Mouse (Mus musculus): ENCODE measurements at regions not wholly inside any gene's neighbourhood (a gene's known extent, or its start where the extent isn't known, plus 50 kb on each side); places are given as distances from the start of the nearest gene placed in this dataset.
A peak's percentile ranks its signal among the peaks of the same experiment; 100 is the strongest.

DNA sequence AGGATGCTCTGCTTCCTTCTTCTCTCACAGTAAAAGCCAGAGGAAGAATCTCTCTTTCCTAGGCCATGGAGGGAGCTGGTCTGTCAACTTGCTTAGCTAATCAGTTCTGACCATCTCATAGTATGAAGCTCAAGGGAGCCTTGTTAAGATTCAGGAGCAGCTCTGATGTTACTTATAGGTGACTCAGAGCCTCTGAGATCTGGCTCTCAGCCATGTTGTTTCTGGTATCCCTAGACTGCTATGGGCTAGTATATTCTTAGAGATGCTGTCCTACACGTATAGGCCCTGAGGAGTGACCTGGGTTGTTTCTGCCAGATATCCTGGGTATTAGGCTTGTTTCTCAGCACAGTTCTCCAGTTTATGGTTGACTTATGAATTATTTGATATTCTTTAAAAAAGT is 160.9 kb downstream of the 4930564D02Rik start:
- DNase-seq (ENCODE audit: low read depth): no peak

DNA sequence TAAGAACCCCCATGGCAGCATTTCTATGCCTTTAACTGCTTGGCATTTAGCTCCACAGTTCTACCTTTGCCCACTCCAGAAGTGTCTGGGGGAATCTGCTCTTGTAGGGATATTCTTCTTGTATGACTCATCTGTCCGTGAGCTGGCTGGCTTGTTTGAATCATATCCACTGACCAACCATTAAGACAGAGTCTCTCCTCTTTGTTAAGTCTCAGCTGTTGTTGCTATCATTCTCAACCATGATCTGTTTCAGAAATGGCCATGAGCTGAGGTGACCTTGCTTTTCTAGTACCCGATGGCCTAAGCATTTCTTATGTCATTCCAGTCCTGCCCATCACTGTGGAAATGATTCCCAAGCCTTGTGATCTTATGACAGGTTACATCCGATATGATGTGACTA is 161.8 kb downstream of the 4930564D02Rik start:
- no peak for DNase-seq (ENCODE audit: low read depth)

- DNase-seq (ENCODE audit: low read depth): no peak
Observed at GRCm38 (mm10) chr3:105241048-105241447, 174.4 kb downstream of the 4930564D02Rik start.

GRCm38 (mm10) chr3:105257096-105257495 is 190.5 kb downstream of the 4930564D02Rik start:
- no peak for DNase-seq (ENCODE audit: low read depth)

GRCm38 (mm10) chr3:105275241-105275640 is 176.9 kb upstream of the Kcnd3 start:
- peak; percentile 37 for DNase-seq (ENCODE audit: low read depth)

DNA sequence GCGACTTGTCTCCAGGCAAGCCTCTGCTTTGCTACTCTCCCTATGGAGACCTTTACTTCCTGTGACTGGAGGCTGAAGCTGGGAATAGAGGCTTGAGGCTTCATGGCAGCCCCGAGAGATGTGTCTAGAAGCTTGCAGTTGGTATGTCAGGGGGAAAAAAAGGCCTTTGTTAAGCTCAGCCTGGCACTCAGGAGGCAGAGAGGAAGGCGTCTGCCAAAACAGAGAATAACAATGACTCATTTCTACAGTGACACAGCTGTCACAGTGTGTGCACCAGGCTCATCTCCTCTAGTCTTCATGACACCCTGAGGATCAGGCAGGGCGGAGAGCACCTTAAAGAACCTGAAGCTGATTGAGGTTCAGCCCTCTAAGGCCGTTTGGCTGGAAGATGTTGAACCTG is 171.2 kb upstream of the Kcnd3 start:
- no peak for DNase-seq (ENCODE audit: low read depth)

DNA sequence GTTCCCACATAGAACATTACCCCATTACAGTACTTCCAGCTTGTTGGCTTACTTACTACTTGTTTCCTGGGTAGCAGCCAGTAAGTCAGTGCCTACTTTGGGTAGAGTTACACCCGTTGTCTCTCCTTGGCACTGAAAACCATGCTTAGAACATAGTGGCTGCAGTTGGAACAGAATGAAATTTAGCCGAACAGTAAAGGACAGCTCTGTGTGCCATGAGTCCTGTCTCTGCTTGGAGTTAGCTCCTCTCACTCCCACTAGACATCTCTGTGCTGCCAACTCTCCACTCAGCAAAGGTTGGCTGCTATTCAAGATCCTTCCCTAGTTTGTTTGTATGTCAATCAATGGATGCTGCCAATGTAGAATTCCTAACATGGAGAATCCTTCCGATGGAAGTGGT is 170.4 kb upstream of the Kcnd3 start:
- DNase-seq (ENCODE audit: low read depth): no peak

- no peak for DNase-seq (ENCODE audit: low read depth)
Observed at GRCm38 (mm10) chr3:105298273-105298672, 153.9 kb upstream of the Kcnd3 start.

DNA sequence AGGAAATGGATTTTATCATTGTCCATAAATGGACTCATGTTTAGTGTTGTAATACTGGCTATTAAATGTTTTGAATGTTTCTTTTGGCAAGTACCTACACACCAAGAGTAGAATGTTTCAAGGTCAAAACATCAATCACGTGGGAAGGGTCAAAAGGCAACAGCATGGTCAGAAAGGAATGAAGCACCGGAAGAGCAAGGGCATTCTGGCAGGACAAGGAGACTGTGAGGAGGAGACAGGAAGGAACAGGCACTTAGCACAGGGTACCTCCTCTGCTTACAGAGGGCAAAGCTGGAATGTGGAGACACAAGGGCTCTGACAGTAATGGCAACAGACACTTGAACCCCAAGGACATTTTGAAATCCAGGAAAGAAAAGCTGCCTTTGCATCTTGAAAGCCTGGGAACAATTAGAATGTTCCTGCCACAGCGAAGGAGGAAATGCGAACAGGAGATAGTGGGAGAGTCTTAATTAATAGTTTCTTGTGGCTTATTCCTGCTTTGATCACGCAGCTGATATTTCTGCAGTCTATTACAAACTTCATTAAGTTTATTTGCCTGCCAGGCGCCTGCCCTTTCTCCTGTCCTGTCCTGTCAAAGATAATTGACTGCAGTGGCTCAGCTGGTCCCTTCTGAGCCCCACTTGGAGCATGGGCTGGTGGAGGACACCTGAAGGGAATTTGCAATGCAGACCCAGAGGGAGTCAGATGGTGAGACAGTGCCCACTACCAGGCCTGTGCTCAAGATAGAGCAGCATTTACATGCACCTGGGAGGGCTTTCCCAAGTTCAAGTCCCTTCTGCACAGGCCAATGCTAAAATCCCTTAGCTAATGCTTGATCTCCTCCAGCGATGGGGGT is 151.2 kb upstream of the Kcnd3 start:
- DNase-seq (ENCODE audit: low read depth): no peak

- DNase-seq (ENCODE audit: low read depth): peak; percentile 1
Observed at GRCm38 (mm10) chr3:105307676-105308075, 144.5 kb upstream of the Kcnd3 start.

GRCm38 (mm10) chr3:105309020-105309419 is 143.1 kb upstream of the Kcnd3 start:
- DNase-seq (ENCODE audit: low read depth): no peak

- DNase-seq (ENCODE audit: low read depth): no peak
Observed at GRCm38 (mm10) chr3:105353268-105353667, 98.9 kb upstream of the Kcnd3 start.

- no peak for DNase-seq (ENCODE audit: low read depth)
Observed at GRCm38 (mm10) chr3:105354123-105354931, 97.8 kb upstream of the Kcnd3 start.

DNA sequence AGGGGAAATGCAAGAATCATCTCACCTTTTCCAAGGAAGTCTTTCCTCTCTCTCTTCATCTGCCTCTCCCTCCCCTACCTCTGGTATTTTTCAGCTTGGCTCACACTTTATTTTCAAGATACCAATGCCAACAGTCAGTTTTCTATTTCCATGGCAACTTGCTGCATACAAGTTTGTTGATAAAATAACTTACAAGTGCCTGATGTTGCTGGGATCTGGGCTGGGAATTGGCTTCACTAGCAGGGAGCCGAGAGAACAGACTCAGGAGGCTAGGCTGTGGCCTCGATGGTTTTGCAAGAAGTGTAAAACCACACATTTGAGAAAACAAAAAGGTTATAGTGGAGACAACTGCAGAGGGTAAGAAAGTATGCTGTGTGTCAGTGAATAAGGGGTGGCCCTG is 94.6 kb upstream of the Kcnd3 start:
- DNase-seq (ENCODE audit: low read depth): no peak

DNA sequence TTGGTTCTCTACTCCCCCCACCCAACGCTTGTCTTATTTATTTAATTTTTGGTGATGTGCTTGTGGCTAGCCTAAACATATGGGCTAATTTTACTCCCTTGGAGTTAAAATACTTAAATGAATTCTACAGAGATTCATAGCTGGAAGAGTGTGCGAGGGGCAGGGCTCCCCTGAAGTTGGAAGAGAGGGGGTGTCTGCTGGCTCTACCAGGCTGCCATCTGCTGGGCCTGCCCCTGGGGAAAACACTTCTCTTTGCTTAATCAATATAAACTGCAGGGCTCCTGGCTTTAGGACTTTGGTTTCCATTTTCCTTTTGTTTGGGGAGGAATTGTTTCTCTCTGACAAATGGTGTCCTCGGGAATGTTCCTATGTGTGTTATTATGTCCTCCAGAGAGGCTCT is 92.5 kb upstream of the Kcnd3 start:
- DNase-seq (ENCODE audit: low read depth): no peak

- no peak for DNase-seq (ENCODE audit: low read depth)
Observed at GRCm38 (mm10) chr3:105364685-105365084, 87.4 kb upstream of the Kcnd3 start.

DNA sequence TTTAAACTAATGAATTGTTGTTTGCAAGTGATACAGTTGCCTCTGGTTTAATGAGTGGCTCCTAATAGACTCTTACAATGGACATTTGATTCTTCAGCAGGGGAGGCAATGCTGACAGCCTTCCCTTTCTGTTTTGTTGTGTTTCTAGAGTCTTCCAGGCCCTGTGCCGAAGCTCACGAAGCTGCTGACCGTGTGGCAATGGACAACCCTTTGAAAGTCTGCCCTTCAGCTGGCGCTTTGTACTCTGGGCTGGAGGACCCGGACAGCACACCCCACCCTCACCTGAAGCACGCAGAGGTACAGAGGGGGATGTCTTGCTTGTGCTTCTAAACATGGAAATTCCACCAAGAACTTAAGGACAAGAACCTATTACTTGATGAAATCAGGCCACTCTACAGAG is 85.3 kb upstream of the Kcnd3 start:
- no peak for DNase-seq (ENCODE audit: low read depth)

DNA sequence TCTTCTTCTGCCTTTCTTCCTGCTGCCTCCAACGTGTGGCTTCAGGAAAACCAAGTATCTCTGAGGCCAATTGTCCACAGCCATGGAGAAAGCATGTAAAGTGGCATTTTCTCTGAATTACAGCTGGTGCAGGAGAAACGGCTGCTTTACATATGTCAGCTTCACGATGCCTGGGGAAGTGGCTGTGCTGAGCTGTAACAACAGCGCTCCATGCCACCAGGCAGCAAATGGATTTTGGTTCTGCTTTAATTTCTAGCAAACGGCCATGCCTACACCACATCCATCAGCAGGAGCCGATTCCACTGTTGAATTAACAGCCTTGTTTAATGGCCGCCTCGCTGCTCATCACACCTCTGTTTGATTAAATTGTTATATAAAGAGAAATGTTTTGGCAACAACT is 84.2 kb upstream of the Kcnd3 start:
- no peak for DNase-seq (ENCODE audit: low read depth)

- no peak for DNase-seq (ENCODE audit: low read depth)
Observed at GRCm38 (mm10) chr3:105372371-105372828, 79.7 kb upstream of the Kcnd3 start.

GRCm38 (mm10) chr3:105374306-105374705 is 77.8 kb upstream of the Kcnd3 start:
- no peak for DNase-seq (ENCODE audit: low read depth)

DNA sequence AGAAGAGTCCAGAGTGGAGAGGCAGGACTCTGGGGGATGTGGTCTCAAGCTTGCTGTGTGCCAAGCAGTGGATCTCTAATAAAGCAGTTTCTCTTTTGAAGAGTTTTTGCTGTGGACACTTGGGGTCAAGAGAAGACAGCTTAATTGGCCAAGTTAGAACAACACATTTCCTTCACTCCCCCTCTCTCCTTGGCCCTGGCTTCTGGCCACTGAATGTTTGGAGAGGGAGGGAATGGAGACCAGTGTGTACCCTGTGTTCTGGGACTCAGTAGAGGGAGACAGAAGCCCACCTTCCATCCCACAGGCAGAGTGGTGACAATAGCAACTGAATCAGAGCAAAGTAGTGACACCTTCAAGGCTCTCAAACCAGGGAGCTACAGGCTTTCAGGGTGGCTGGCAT is 77.3 kb upstream of the Kcnd3 start:
- no peak for DNase-seq (ENCODE audit: low read depth)

DNA sequence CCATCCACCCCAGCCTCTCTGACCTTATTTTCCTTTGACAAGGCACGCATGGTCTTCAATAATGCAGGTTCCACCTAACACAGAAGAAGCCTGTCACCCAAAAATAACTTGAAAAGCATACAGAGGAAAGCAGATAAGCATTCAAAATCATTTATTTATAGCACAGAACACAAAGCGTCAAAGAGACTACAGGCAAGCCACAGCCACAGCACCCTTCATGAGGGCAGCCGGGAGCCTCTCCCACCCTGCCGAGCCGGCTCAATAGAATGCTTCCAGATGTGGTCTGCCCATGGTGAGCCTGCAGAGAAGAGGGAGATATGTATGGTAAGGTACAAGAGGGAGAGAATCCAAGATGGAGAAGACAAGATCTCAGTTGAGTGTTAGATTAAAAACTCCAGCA is 76.7 kb upstream of the Kcnd3 start:
- DNase-seq (ENCODE audit: low read depth): no peak

- DNase-seq (ENCODE audit: low read depth): no peak
Observed at GRCm38 (mm10) chr3:105375820-105376219, 76.3 kb upstream of the Kcnd3 start.

Data from c-Kit-positive CD71-positive TER-119-negative erythroid progenitor cells, embryonic 14.5 days (primary cell).